In the genomic region with DNA sequence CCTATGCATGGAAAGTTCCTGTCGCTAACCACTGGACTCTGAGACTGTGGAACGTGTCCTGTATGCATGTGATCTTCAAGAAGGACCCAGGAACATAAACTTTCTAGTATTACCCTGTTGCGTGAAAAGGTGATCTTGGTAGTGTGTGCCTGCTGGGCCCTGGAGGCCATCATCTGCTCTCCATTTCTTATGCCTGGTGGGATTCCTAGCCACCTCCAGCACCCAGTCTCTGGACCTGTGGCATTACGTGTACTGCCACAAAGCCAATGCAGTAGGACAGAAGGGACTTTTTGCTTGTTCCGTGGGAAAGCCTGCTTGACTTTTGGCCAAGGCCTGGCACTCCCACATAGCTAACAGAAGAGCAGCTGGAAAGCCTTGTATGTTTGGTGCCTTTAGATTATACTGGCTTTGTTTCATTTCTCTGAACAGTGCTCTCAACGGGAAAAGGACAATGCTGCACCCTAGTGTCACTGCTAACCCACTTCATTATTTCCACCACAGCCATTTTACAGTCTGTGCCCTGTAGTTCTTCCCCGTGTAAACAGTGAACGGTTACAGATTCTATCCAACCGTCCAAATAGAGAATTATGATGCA, we compare ENCODE assay signal across 9 mouse cellular contexts. TPM values are rescaled to one million over a fixed set of nuclear protein-coding genes. Genes with fewer than 3 reads are reported as not detected.
DNase-seq lines count a peak whose midpoint lies in the region; ATAC-seq and TF ChIP-seq lines count a peak whose summit lies in the region.
"Had no signal": no experiment of that assay in that cellular context is flagged by ENCODE, and none has a peak within 500 bp of the region (broad histone marks: within the 10 kb centered on the region; RNA-seq: fewer than 3 reads in every experiment).

No protein-coding gene starts in this region.

- no peaks in the 10 kb centered on the region for H3K27me3 ChIP-seq in hindbrain, embryonic 11.5 days (ENCODE audit: control insufficient read depth, insufficient read depth, low read length)
- H3K27me3 ChIP-seq in hindbrain, embryonic 10.5 days (ENCODE audit: insufficient read depth, poor library complexity, severe bottlenecking) = no peaks in the 10 kb centered on the region
- no peaks in the 10 kb centered on the region for H3K27me3 ChIP-seq in heart, embryonic 10.5 days (ENCODE audit: insufficient read depth, poor library complexity, severe bottlenecking)
- H3K27me3 ChIP-seq in kidney, embryonic 15.5 days = no peaks in the 10 kb centered on the region
- no peaks in the 10 kb centered on the region for H3K27me3 ChIP-seq in lung, embryonic 14.5 days (ENCODE audit: insufficient read depth, low read length)
- H3K27me3 ChIP-seq: limb, embryonic 12.5 days had no signal

- 77% methylated on average over 9 of the region's 9 CpGs for WGBS in hindbrain, embryonic 11.5 days
- WGBS in hindbrain, embryonic 10.5 days = 77% methylated on average over 9 of the region's 9 CpGs
- 77% methylated on average over 9 of the region's 9 CpGs for WGBS in heart, embryonic 10.5 days
- WGBS in kidney, embryonic 15.5 days = 49% methylated on average over 9 of the region's 9 CpGs
- 42% methylated on average over 9 of the region's 9 CpGs for WGBS in lung, embryonic 14.5 days

- H3K27ac ChIP-seq in hindbrain, embryonic 11.5 days (ENCODE audit: low read depth, low read length) = no peak overlapping the region
- no peak overlapping the region for H3K27ac ChIP-seq in hindbrain, embryonic 10.5 days
- H3K27ac ChIP-seq in heart, embryonic 10.5 days = no peak overlapping the region
- no peak overlapping the region for H3K27ac ChIP-seq in kidney, embryonic 15.5 days
- H3K27ac ChIP-seq in lung, embryonic 14.5 days (ENCODE audit: low read depth) = no peak overlapping the region
- H3K27ac ChIP-seq: limb, embryonic 12.5 days had no signal

- peak; percentile 33; the same call in 1 of the 2 replicates for ATAC-seq in hindbrain, embryonic 11.5 days (ENCODE audit: low FRiP score)
- peak; percentile 89 for ATAC-seq in kidney, embryonic 15.5 days (replicated peaks; ENCODE audit: low FRiP score)
- peak; percentile 88 for ATAC-seq in lung, embryonic 14.5 days (ENCODE audit: insufficient read depth)

- peak; percentile 15 for DNase-seq in hindbrain, embryonic 11.5 days (ENCODE audit: low spot score)
- no peak for DNase-seq in hindbrain, embryonic 10.5 days (ENCODE audit: low spot score)
- DNase-seq in adrenal gland, postnatal 10 days = peak; percentile 59
- peak; percentile 22 for DNase-seq in heart, embryonic 10.5 days (ENCODE audit: low spot score)
- DNase-seq in lung, embryonic 14.5 days = peak; percentile 82
- peak; percentile 49 for DNase-seq in retina, embryonic 14.5 days (ENCODE audit: low spot score)
- DNase-seq in cerebellum, postnatal 36 days = no peak

- H3K9me3 ChIP-seq in hindbrain, embryonic 11.5 days (ENCODE audit: control insufficient read depth, low read length) = no peaks in the 10 kb centered on the region
- no peaks in the 10 kb centered on the region for H3K9me3 ChIP-seq in hindbrain, embryonic 10.5 days
- H3K9me3 ChIP-seq in heart, embryonic 10.5 days = no peaks in the 10 kb centered on the region
- H3K9me3 ChIP-seq in kidney, embryonic 15.5 days (replicated peaks) = no peaks in the 10 kb centered on the region
- H3K9me3 ChIP-seq in lung, embryonic 14.5 days (ENCODE audit: low read depth, low read length) = no peaks in the 10 kb centered on the region
- H3K9me3 ChIP-seq: limb, embryonic 12.5 days had no signal

- peak; percentile 77 for TF ChIP-seq CTCF in lung, embryonic 14.5 days (IDR thresholded peaks at IDR 0.05; ENCODE audit: low read depth)

- H3K36me3 ChIP-seq in hindbrain, embryonic 11.5 days (ENCODE audit: control insufficient read depth, insufficient read depth, low read length) = no peaks in the 10 kb centered on the region
- no peaks in the 10 kb centered on the region for H3K36me3 ChIP-seq in hindbrain, embryonic 10.5 days
- H3K36me3 ChIP-seq in heart, embryonic 10.5 days = peaks cover 16% of the 10 kb centered on the region
- no peaks in the 10 kb centered on the region; the same call in 1 of the 2 replicates for H3K36me3 ChIP-seq in kidney, embryonic 15.5 days
- H3K36me3 ChIP-seq in lung, embryonic 14.5 days (ENCODE audit: insufficient read depth) = peaks cover 14% of the 10 kb centered on the region; the same call in 1 of the 2 replicates

- H3K4me2 ChIP-seq in hindbrain, embryonic 11.5 days (replicated peaks; ENCODE audit: low read depth, low read length) = no peak overlapping the region
- H3K4me2 ChIP-seq in kidney, embryonic 15.5 days = no peak overlapping the region
- no peak overlapping the region for H3K4me2 ChIP-seq in lung, embryonic 14.5 days
- H3K4me2 ChIP-seq: limb, embryonic 12.5 days had no signal

- H3K4me1 ChIP-seq in hindbrain, embryonic 11.5 days (replicated peaks; ENCODE audit: control insufficient read depth, insufficient read depth, low read length) = no peaks in the 10 kb centered on the region
- no peaks in the 10 kb centered on the region for H3K4me1 ChIP-seq in hindbrain, embryonic 10.5 days (replicated peaks)
- peaks cover 5% of the 10 kb centered on the region for H3K4me1 ChIP-seq in heart, embryonic 10.5 days
- H3K4me1 ChIP-seq in kidney, embryonic 15.5 days = peaks cover 6% of the 10 kb centered on the region; the same call in 1 of the 2 replicates
- no peaks in the 10 kb centered on the region for H3K4me1 ChIP-seq in lung, embryonic 14.5 days (ENCODE audit: insufficient read depth)

- H3K9ac ChIP-seq in hindbrain, embryonic 11.5 days (ENCODE audit: low read depth, low read length) = no peak overlapping the region
- H3K9ac ChIP-seq in kidney, embryonic 15.5 days = no peak overlapping the region
- H3K9ac ChIP-seq in lung, embryonic 14.5 days = no peak overlapping the region
- H3K9ac ChIP-seq: limb, embryonic 12.5 days had no signal

- H3K4me3 ChIP-seq in hindbrain, embryonic 11.5 days (ENCODE audit: low read depth, low read length) = no peak overlapping the region
- H3K4me3 ChIP-seq in hindbrain, embryonic 10.5 days = no peak overlapping the region
- no peak overlapping the region for H3K4me3 ChIP-seq in heart, embryonic 10.5 days
- H3K4me3 ChIP-seq in kidney, embryonic 15.5 days (replicated peaks) = no peak overlapping the region
- H3K4me3 ChIP-seq in lung, embryonic 14.5 days (ENCODE audit: low read depth, low read length) = no peak overlapping the region
- H3K4me3 ChIP-seq: limb, embryonic 12.5 days had no signal

RNA-seq across cellular contexts. Expression of a gene that starts 27.1 kb away (rescaled TPM):
- 37.6 and 43.1 TPM in 2 replicates for polyA plus RNA-seq in hindbrain, embryonic 11.5 days (2014; fragmentation: Nextera tagmentation; extraction: Ambion mirVana)
- 24.5 and 35.5 TPM in 2 replicates for polyA plus RNA-seq in hindbrain, embryonic 10.5 days (2016; fragmentation: Nextera tagmentation; extraction: Ambion mirVana)
- 10 to 100 TPM; 25.3 to 34.4 TPM for total RNA-seq in adrenal gland, postnatal 10 days (2021)
- polyA plus RNA-seq in heart, embryonic 10.5 days (2016; fragmentation: Nextera tagmentation; extraction: Ambion mirVana) = 15.8 and 19.3 TPM in 2 replicates
- polyA plus RNA-seq in kidney, embryonic 15.5 days (2015; fragmentation: Nextera tagmentation; extraction: Ambion mirVana) = 31.4 and 31.6 TPM in 2 replicates
- polyA plus RNA-seq in lung, embryonic 14.5 days (2014; fragmentation: Nextera tagmentation; extraction: Ambion mirVana) = 33.5 and 36.6 TPM in 2 replicates

RNA-seq across cellular contexts. Expression of a gene that starts 54.8 kb away (rescaled TPM):
- 3.2 and 5.1 TPM in 2 replicates for polyA plus RNA-seq in hindbrain, embryonic 11.5 days (2014; fragmentation: Nextera tagmentation; extraction: Ambion mirVana)
- polyA plus RNA-seq in hindbrain, embryonic 10.5 days (2016; fragmentation: Nextera tagmentation; extraction: Ambion mirVana) = 2.7 and 4.0 TPM in 2 replicates
- total RNA-seq in adrenal gland, postnatal 10 days (2021) = 1 to 10 TPM; 2.2 to 4.9 TPM
- 2.7 and 3.8 TPM in 2 replicates for polyA plus RNA-seq in heart, embryonic 10.5 days (2016; fragmentation: Nextera tagmentation; extraction: Ambion mirVana)
- 3.0 and 3.4 TPM in 2 replicates for polyA plus RNA-seq in kidney, embryonic 15.5 days (2015; fragmentation: Nextera tagmentation; extraction: Ambion mirVana)
- polyA plus RNA-seq in lung, embryonic 14.5 days (2014; fragmentation: Nextera tagmentation; extraction: Ambion mirVana) = 3.0 and 4.3 TPM in 2 replicates

Comparison
In these comparisons a context has a peak if more than half of its experiments do, and no peak if none do; other contexts are left out.
1. DNase-seq: peak in hindbrain, embryonic 11.5 days (single experiment), adrenal gland, postnatal 10 days (single experiment), heart, embryonic 10.5 days (single experiment), lung, embryonic 14.5 days (single experiment) and retina, embryonic 14.5 days (single experiment); none in hindbrain, embryonic 10.5 days (single experiment) and cerebellum, postnatal 36 days (0 of 2).
2. ATAC-seq: peak in every context shown above with its lines; median percentile 89 in kidney, embryonic 15.5 days; 88 in lung, embryonic 14.5 days; 33 in hindbrain, embryonic 11.5 days.